Mouse (Mus musculus) limb, embryonic 11.5 days (tissue): ENCODE measurements around the gene Ptprg. TPM values are rescaled to one million over a fixed set of nuclear protein-coding genes. Genes with fewer than 3 reads are reported as not detected.

Source experiments
- ATAC-seq: fragments of 200-750 bp; cut with Nextera tagmentation; 2 replicates; pipeline ENCODE4 v1.8.0; 2017; ENCODE audit warnings: low read depth; ENCODE audit not compliant: insufficient number of reproducible peaks, low FRiP score, low TSS enrichment
- DNase-seq: peaks from one replicate; pipeline ENCODE4 v3.0.0-alpha.2; 2015; ENCODE audit warnings: low spot score
- H3K27ac ChIP-seq: fragments of 300-500 bp; sonication (generic); replicated peaks from 2 replicates; pipeline ENCODE4 v1.5.1; 2014; ENCODE audit warnings: low read depth, mild to moderate bottlenecking, low read length
- H3K27me3 ChIP-seq: fragments of 300-500 bp; sonication (generic); 2 replicates; pipeline ENCODE4 v1.6.1; 2014; ENCODE audit warnings: mild to moderate bottlenecking, low read length, mixed read lengths; ENCODE audit not compliant: control insufficient read depth, insufficient read depth
- H3K36me3 ChIP-seq: fragments of 300-500 bp; sonication (generic); 2 replicates; pipeline ENCODE4 v1.6.1; 2014; ENCODE audit warnings: mild to moderate bottlenecking, low read length, moderate library complexity, mixed read lengths; ENCODE audit not compliant: control insufficient read depth, insufficient read depth
- H3K4me1 ChIP-seq: fragments of 300-500 bp; sonication (generic); 2 replicates; pipeline ENCODE4 v1.6.1; 2014; ENCODE audit warnings: low read length, mixed read lengths; ENCODE audit not compliant: control insufficient read depth, insufficient read depth
- H3K4me2 ChIP-seq: fragments of 300-500 bp; sonication (generic); 2 replicates; pipeline ENCODE4 v1.6.1; 2014; ENCODE audit warnings: low read depth, mild to moderate bottlenecking, moderate library complexity; ENCODE audit not compliant: severe bottlenecking
- H3K4me3 ChIP-seq: fragments of 300-500 bp; sonication (generic); 2 replicates; pipeline ENCODE4 v1.5.1; 2014; ENCODE audit warnings: low read depth, low read length
- H3K9ac ChIP-seq: fragments of 300-500 bp; sonication (generic); 2 replicates; pipeline ENCODE4 v1.6.1; 2014; ENCODE audit warnings: mild to moderate bottlenecking, low read length
- H3K9me3 ChIP-seq: fragments of 300-500 bp; sonication (generic); 2 replicates; pipeline ENCODE4 v1.6.1; 2016; ENCODE audit warnings: low read length; ENCODE audit not compliant: control insufficient read depth
- WGBS: fragments of 180-500 bp; shearing (Covaris S2); extraction: QIAGEN DNeasy Blood & Tissue Kit; methylation state at CpG from one replicate; pipeline ENCODE4 v1.1.7; 2014; 5-methylcytosine and 5-hydroxymethylcytosine counted together
- polyA plus RNA-seq: library from polyadenylated mRNA; unstranded; fragments of >200 nt; fragmentation: Nextera tagmentation; extraction: Ambion mirVana; gene quantifications from 2 replicates; pipeline ENCODE4 v1.2.1, GENCODE M21; 2014

Ptprg gene
- polyA plus RNA-seq, 1 experiment from 2014 or later = 33.8 TPM

DNA sequence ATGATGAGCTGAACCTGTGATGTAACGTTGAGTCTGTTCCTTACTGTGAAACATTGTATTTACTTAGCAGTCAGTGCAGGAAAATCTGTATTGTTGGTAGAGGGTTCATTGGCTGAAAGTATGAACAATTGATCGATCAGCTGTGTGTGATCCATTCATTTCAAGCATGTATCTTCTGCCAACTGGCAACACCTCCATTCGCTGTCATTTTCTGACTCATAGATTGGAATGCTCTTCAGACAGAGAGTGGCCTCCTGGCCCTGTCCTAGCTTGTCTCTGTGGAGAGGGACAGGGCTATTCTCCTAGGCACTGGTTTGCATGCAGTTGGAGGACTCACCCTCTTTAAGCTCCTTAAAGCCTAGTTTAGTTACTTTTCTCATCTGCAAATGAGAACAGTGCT is 62.4 kb downstream of the Ptprg start:
- Histone ChIP-seq H3K4me3 (no peak overlapping the region), H3K9ac (no peak overlapping the region), H3K9me3 (no peaks in the 10 kb centered on the region), H3K27me3 (no peaks in the 10 kb centered on the region), H3K4me1 (peaks cover 15% of the 10 kb centered on the region), H3K36me3 (no peaks in the 10 kb centered on the region), H3K27ac (no peak overlapping the region), H3K4me2 (no peak overlapping the region)
- no peak for ATAC-seq
- WGBS = 86% methylated on average over 3 of the region's 3 CpGs
- no peak for DNase-seq

GRCm38 (mm10) chr14:11617362-11617761 is 64.0 kb downstream of the Ptprg start:
- H3K9ac ChIP-seq = no peak overlapping the region
- no peak overlapping the region for H3K4me2 ChIP-seq
- no peaks in the 10 kb centered on the region for H3K36me3 ChIP-seq
- no peaks in the 10 kb centered on the region for H3K9me3 ChIP-seq
- no peaks in the 10 kb centered on the region for H3K27me3 ChIP-seq
- ATAC-seq = no peak
- H3K4me1 ChIP-seq = peaks cover 26% of the 10 kb centered on the region
- no peak overlapping the region for H3K4me3 ChIP-seq
- 74% methylated on average over 6 of the region's 6 CpGs for WGBS
- H3K27ac ChIP-seq = no peak overlapping the region
- DNase-seq = no peak

DNA sequence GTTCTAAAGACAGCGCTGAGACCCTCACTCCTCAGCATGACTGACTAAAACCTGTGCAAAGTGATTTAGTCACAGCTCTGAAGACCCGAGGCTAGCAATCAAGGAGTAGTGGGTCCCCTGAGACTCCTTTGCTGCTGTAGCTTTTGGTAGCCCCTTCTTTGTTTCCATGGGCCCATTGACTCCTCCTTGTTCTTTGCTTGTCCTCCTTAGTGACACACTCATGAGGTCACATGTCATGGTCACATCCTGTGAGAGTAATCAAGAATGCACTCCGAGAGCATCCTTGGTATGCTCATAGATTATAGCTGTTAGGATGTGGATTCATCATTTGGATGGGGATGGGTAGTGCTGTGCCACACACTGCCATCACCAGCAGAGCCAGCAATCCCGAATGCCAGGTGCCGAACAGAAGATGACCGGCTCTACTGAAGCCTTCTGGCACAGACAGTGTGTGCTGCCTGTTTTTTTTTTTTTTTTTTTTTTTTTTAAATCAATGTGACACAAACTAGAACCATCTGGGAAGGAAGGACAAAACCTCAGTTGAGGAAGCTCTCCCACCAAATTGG is 64.9 kb downstream of the Ptprg start:
- DNase-seq = no peak
- Histone ChIP-seq H3K9me3 (no peaks in the 10 kb centered on the region), H3K9ac (no peak overlapping the region), H3K4me2 (no peak overlapping the region), H3K27ac (no peak overlapping the region), H3K4me3 (no peak overlapping the region), H3K36me3 (no peaks in the 10 kb centered on the region), H3K4me1 (peaks cover 31% of the 10 kb centered on the region), H3K27me3 (no peaks in the 10 kb centered on the region)
- no peak for ATAC-seq
- WGBS = 68% methylated on average over 6 of the region's 6 CpGs

GRCm38 (mm10) chr14:11619606-11620005 is 66.3 kb downstream of the Ptprg start:
- no peak for DNase-seq
- Histone ChIP-seq H3K4me1 (peaks cover 31% of the 10 kb centered on the region), H3K4me2 (no peak overlapping the region), H3K9ac (no peak overlapping the region), H3K9me3 (no peaks in the 10 kb centered on the region), H3K36me3 (no peaks in the 10 kb centered on the region), H3K27ac (no peak overlapping the region), H3K4me3 (no peak overlapping the region), H3K27me3 (no peaks in the 10 kb centered on the region)
- no peak for ATAC-seq
- WGBS = 51% methylated on average over 7 of the region's 7 CpGs

DNA sequence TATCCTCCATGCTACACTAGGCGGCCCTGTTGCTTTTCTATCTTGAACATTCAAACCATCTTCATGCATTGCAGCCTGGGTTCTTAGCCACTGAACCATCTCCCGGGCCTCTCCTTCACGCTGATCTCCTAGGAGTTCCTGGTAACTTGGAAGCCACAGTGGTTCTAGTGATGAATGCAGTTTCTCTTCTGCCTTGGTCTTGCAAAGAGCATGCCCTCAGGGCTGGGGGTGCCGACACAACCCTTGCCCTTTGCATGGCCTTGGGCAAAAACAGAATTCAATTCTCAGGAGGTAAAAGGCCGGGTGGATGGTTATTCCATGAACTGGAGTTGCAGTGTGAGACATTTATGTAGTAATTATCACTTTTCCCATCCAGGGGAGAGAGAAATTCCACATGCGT is 67.0 kb downstream of the Ptprg start:
- DNase-seq (no peak), ATAC-seq (no peak)
- no peak overlapping the region for H3K4me3 ChIP-seq
- no peaks in the 10 kb centered on the region for H3K27me3 ChIP-seq
- no peaks in the 10 kb centered on the region for H3K36me3 ChIP-seq
- H3K27ac ChIP-seq = no peak overlapping the region
- no peaks in the 10 kb centered on the region for H3K9me3 ChIP-seq
- H3K4me1 ChIP-seq = peaks cover 31% of the 10 kb centered on the region
- WGBS = 49% methylated on average over 6 of the region's 6 CpGs
- H3K4me2 ChIP-seq = no peak overlapping the region
- H3K9ac ChIP-seq = no peak overlapping the region

- DNase-seq = peak; percentile 65
- H3K9ac ChIP-seq = no peak overlapping the region
- WGBS = 5% methylated on average over 10 of the region's 10 CpGs
- H3K36me3 ChIP-seq = no peaks in the 10 kb centered on the region
- ATAC-seq = 0 out of 2 replicates have a peak, but pooled peaks have one; percentile 60
- no peak overlapping the region for H3K4me3 ChIP-seq
- H3K4me2 ChIP-seq = peak overlapping the region; percentile 23; the same call in 1 of the 2 replicates
- H3K27me3 ChIP-seq = no peaks in the 10 kb centered on the region
- H3K4me1 ChIP-seq = peaks cover 31% of the 10 kb centered on the region
- no peaks in the 10 kb centered on the region for H3K9me3 ChIP-seq
- 0 out of 2 replicates have a peak overlapping the region, but pooled peaks have one; percentile 2 for H3K27ac ChIP-seq
Observed at GRCm38 (mm10) chr14:11620962-11621568, 67.7 kb downstream of the Ptprg start.

GRCm38 (mm10) chr14:11623576-11623975 is 70.2 kb downstream of the Ptprg start:
- no peak for ATAC-seq
- no peak for DNase-seq
- Histone ChIP-seq H3K9ac (no peak overlapping the region), H3K9me3 (no peaks in the 10 kb centered on the region), H3K4me3 (no peak overlapping the region), H3K27ac (no peak overlapping the region), H3K4me2 (no peak overlapping the region), H3K4me1 (peaks cover 26% of the 10 kb centered on the region), H3K27me3 (no peaks in the 10 kb centered on the region), H3K36me3 (no peaks in the 10 kb centered on the region)
- 73% methylated on average over 4 of the region's 4 CpGs for WGBS

GRCm38 (mm10) chr14:11630736-11631135 is 77.4 kb downstream of the Ptprg start:
- Histone ChIP-seq H3K36me3 (no peaks in the 10 kb centered on the region), H3K9ac (no peak overlapping the region), H3K9me3 (no peaks in the 10 kb centered on the region), H3K27ac (no peak overlapping the region), H3K4me2 (no peak overlapping the region), H3K4me1 (peaks cover 8% of the 10 kb centered on the region; the same call in 1 of the 2 replicates), H3K4me3 (no peak overlapping the region), H3K27me3 (no peaks in the 10 kb centered on the region)
- ATAC-seq (no peak), DNase-seq (no peak)
- WGBS = 67% methylated on average over 2 of the region's 2 CpGs
